Mouse (Mus musculus): Measurements from ENCODE around the gene Spata31.

Spata31 gene

GRCm38 (mm10) chr13:64917191-64917590, at the start of gene Spata31:
Spata31 (plus strand) TSS chr13:64917406.
- DNase-seq, result no peak

- no peak for DNase-seq
These were observed 14.1 kb upstream of the Spata31 start for GRCm38 (mm10) chr13:64903132-64903531.

GRCm38 (mm10) chr13:64903585-64904208, 13.5 kb upstream of the Spata31 start, which contains the start of gene Cntnap3:
Cntnap3 (minus strand) TSS chr13:64903955.
- no peak for DNase-seq

All from lung, postnatal 4 days (tissue).